Mouse (Mus musculus) liver, embryonic 12.5 days (tissue): ENCODE results near the gene Gas7. TPM values are rescaled to one million over a fixed set of nuclear protein-coding genes. Genes with fewer than 3 reads are reported as not detected.

Experiments used
- ATAC-seq: fragments of 200-750 bp; cut with Nextera tagmentation; 2 replicates; pipeline ENCODE4 v1.8.0; 2017; ENCODE audit warnings: moderate number of reproducible peaks, mild to moderate bottlenecking, moderate library complexity
- H3K27ac ChIP-seq: fragments of 300-500 bp; sonication (generic); 2 replicates; pipeline ENCODE4 v1.5.1; 2016; ENCODE audit warnings: mild to moderate bottlenecking
- H3K27me3 ChIP-seq: fragments of 300-500 bp; sonication (generic); replicated peaks from 2 replicates; pipeline ENCODE4 v1.6.1; 2016; ENCODE audit warnings: mild to moderate bottlenecking, moderate library complexity
- H3K36me3 ChIP-seq: fragments of 300-500 bp; sonication (generic); 2 replicates; pipeline ENCODE4 v1.6.1; 2016; ENCODE audit warnings: mild to moderate bottlenecking, moderate library complexity
- H3K4me1 ChIP-seq: fragments of 300-500 bp; sonication (generic); 2 replicates; pipeline ENCODE4 v1.6.1; 2016
- H3K4me2 ChIP-seq: fragments of 300-500 bp; sonication (generic); 2 replicates; pipeline ENCODE4 v1.6.1; 2016; ENCODE audit warnings: mild to moderate bottlenecking, moderate library complexity
- H3K4me3 ChIP-seq: fragments of 300-500 bp; sonication (generic); 2 replicates; pipeline ENCODE4 v1.5.1; 2016; ENCODE audit warnings: mild to moderate bottlenecking, moderate library complexity
- H3K9ac ChIP-seq: fragments of 300-500 bp; sonication (generic); 2 replicates; pipeline ENCODE4 v1.6.1; 2016; ENCODE audit warnings: mild to moderate bottlenecking, moderate library complexity
- H3K9me3 ChIP-seq: fragments of 300-500 bp; sonication (generic); replicated peaks from 2 replicates; pipeline ENCODE4 v1.6.1; 2016; ENCODE audit warnings: mild to moderate bottlenecking, moderate library complexity
- WGBS: fragments of 180-500 bp; shearing (Covaris S2); methylation state at CpG from one replicate; pipeline ENCODE4 v1.1.7; 2016; ENCODE audit not compliant: insufficient replicate concordance; 5-methylcytosine and 5-hydroxymethylcytosine counted together
- polyA plus RNA-seq: library from polyadenylated mRNA; unstranded; fragments of >200 nt; fragmentation: Nextera tagmentation; extraction: Ambion mirVana; gene quantifications from 2 replicates; pipeline ENCODE4 v1.2.1, GENCODE M21; 2016

Gas7 gene
- polyA plus RNA-seq, 1 experiment from 2014 or later, result 1.8 TPM

DNA sequence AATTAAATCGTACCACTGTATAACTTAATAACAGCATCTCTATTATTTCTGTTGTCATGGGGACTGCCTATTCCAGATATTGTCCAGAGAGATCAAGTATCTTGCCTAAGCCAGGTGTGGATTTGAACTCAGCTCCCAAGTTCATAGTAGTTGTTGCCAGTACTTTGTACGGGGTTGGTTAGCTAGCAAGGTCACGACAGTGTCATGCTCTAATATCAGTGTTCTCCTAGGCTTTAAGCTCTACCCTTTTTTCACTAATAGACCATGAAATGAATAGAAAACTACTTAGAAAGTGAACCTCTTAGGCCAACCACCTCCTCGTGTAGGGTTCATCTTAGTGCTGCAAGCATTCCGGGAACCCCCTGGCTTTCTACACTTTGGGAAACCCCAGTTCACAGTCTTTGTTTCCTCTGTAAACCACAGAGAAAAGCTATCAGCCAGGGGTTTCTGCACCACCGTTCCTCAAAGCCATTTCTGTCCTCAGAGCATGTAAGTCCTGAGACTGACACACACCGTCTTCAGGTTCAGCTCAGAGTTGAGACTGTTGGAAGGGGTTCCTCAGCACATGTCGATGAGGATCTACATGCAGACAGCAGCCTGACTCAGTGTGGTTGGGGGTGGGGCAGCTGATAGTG, 108.9 kb downstream of the Gas7 start:
- Histone ChIP-seq H3K36me3 (no peaks in the 10 kb centered on the region), H3K27me3 (no peaks in the 10 kb centered on the region), H3K4me3 (no peak overlapping the region), H3K27ac (no peak overlapping the region), H3K9ac (no peak overlapping the region), H3K4me1 (peaks cover 45% of the 10 kb centered on the region), H3K9me3 (no peaks in the 10 kb centered on the region), H3K4me2 (no peak overlapping the region)
- WGBS, result 34% methylated on average over 8 of the region's 8 CpGs
- no peak for ATAC-seq

DNA sequence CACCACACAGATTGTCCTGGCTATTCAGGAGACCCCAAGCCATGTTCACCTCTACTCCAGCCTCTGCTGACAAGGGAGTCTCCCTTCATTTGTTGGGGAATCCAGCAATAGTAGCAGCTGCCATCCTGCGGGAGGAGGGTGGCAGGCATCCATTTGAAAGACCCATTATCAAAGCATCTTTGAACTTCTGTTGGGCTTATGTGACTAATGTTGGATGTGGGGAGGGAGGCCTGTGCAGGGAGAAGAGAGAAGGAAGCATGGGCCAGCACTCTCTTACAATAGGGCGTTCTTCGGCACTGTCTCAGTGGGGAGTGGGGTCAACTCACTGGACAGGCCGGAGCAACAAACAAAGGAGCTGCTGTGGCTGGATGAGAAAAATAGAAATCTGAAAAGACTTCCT, 110.3 kb downstream of the Gas7 start:
- 85% methylated on average over 4 of the region's 4 CpGs for WGBS
- Histone ChIP-seq H3K9ac (no peak overlapping the region), H3K4me1 (peaks cover 32% of the 10 kb centered on the region), H3K4me3 (no peak overlapping the region), H3K27ac (no peak overlapping the region), H3K36me3 (no peaks in the 10 kb centered on the region), H3K4me2 (no peak overlapping the region), H3K9me3 (no peaks in the 10 kb centered on the region), H3K27me3 (no peaks in the 10 kb centered on the region)
- no peak for ATAC-seq

DNA sequence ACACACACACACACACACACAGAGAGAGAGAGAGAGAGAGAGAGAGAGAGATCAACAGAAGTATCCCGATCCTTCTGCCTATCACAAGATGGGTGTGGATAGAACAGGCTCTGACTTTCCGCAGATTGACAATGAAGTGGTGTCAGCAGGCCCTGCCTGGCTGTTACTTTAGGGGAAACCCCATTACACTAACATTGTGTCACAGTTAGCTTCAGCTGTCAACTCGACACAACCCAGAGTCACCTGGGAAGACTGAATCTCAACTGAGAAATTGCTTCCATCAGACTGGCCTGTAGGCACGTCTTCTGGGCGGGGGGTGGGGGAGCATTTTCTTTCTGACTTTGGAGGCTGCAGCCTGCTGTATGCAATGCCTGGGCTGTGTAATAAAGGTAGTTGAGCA, 111.5 kb downstream of the Gas7 start:
- WGBS, result 65% methylated on average over 5 of the region's 5 CpGs
- no peak for ATAC-seq

DNA sequence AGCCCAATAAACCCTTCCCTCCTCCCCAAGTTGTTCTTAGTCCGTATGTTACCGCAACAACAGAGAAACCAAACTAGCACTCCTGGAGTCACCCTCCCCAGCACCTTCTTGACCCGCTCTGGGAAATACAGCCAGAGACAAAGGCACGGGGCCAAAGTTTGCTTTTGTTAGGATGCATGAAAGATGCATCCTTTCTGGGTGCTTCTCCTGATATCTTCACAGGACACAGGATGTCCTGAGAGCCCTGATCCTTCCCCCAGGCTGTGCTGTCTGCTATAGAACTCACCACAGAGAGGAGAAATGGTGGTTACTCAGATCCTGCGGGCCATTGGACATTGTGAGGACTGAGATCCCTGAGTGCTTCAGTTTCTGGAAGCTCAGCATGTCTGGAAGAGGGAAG, 111.9 kb downstream of the Gas7 start:
- Histone ChIP-seq H3K27ac (no peak overlapping the region), H3K9ac (no peak overlapping the region), H3K4me3 (no peak overlapping the region), H3K27me3 (no peaks in the 10 kb centered on the region), H3K36me3 (no peaks in the 10 kb centered on the region), H3K4me2 (no peak overlapping the region), H3K9me3 (no peaks in the 10 kb centered on the region), H3K4me1 (peaks cover 26% of the 10 kb centered on the region)
- 49% methylated on average over 5 of the region's 5 CpGs for WGBS
- no peak for ATAC-seq

More for the DNA sequence above, 111.5 kb downstream of the Gas7 start:
- Histone ChIP-seq H3K9ac (no peak overlapping the region), H3K9me3 (no peaks in the 10 kb centered on the region), H3K4me3 (no peak overlapping the region), H3K36me3 (no peaks in the 10 kb centered on the region), H3K27ac (no peak overlapping the region), H3K4me2 (no peak overlapping the region), H3K27me3 (no peaks in the 10 kb centered on the region), H3K4me1 (peaks cover 28% of the 10 kb centered on the region)

DNA sequence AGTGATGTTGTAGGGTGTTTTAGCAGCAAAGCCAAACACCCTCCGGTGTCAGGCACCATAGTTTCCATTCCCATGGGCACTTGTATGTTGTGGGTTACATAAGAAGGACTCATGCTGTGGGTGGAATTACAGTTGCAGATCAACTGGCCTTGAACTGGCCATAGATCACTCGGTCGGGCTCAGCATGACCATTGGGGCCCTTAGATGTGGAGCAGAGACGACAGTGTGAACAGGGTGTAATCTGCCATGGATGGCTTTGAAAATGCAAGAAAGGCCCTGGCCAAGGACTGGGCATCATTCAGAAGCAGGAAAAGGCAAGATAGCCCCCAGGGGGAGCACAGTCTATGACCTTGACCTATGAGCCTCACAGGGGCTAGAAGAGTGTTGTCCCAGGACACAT, 112.8 kb downstream of the Gas7 start:
- 76% methylated on average over 4 of the region's 4 CpGs for WGBS
- no peak overlapping the region for H3K9ac ChIP-seq
- H3K9me3 ChIP-seq, result no peaks in the 10 kb centered on the region
- H3K4me2 ChIP-seq, result no peak overlapping the region
- H3K27me3 ChIP-seq, result no peaks in the 10 kb centered on the region
- ATAC-seq, result no peak
- H3K4me1 ChIP-seq, result peaks cover 18% of the 10 kb centered on the region
- H3K36me3 ChIP-seq, result no peaks in the 10 kb centered on the region
- H3K4me3 ChIP-seq, result no peak overlapping the region
- H3K27ac ChIP-seq, result no peak overlapping the region

DNA sequence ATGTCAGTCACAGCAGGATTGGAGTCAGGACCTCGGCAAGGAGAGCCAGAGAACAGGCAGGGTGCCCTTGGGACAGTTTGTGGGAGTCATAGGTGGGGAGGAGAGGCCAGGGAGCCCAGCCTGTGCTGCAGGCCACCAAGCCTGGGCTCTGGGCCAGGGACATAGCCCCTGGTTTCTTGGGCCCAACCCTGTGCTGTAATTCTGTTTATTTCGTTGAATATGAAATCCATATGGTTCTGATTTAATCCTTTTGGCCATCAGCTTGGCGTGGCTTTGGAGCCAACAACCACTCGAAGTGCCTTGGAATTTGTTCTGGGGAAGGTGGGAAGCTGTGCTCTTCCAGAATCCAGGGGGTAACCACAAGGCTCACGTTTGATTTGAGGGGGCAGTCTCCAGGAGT, 113.6 kb downstream of the Gas7 start:
- no peaks in the 10 kb centered on the region for H3K9me3 ChIP-seq
- H3K4me2 ChIP-seq, result no peak overlapping the region
- 63% methylated on average over 5 of the region's 5 CpGs for WGBS
- ATAC-seq, result no peak
- peaks cover 11% of the 10 kb centered on the region; the same call in 1 of the 2 replicates for H3K4me1 ChIP-seq
- H3K36me3 ChIP-seq, result no peaks in the 10 kb centered on the region
- H3K27ac ChIP-seq, result no peak overlapping the region
- no peaks in the 10 kb centered on the region for H3K27me3 ChIP-seq
- no peak overlapping the region for H3K4me3 ChIP-seq
- H3K9ac ChIP-seq, result no peak overlapping the region

DNA sequence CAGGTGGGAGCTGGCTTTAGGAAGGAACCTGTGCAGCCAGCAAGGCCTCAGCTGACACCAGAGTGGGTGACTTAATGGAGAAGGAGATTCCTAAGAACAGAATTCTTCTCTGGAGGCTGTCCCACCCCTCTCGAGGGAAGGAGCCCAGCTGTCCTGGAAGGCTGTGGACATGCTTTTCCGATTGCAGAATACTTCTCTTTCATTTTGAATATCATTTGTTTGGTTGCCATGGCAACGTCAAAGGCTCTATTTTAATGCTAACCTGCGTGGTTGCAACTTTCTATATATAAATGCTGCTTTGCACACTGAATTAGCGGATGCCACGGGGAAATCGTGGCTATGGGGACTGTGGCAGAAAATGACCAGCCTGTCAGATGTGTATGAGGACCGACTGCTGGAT, 115.7 kb downstream of the Gas7 start:
- H3K4me2 ChIP-seq, result no peak overlapping the region

DNA sequence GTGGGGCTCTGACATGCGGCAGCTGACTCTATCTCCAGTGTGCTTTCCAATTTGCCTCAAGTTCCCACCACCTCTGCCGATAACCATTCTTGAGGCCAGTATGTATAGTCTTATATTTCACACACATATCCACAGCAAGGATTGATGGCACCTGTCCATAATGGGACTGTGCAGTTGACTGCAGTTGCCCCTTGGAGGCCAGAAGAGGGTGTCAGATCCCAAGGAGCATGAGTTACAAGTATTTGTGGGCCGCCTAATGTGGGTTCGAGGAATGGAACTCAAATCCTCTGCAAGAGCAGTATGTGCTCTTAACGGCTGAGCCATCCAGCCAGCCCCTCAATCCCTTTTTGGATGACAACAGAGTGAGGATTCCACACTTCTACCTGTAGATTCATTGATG, 119.1 kb downstream of the Gas7 start:
- Histone ChIP-seq H3K27me3 (no peaks in the 10 kb centered on the region; the same call in 1 of the 2 replicates), H3K4me1 (peaks cover 4% of the 10 kb centered on the region), H3K27ac (no peak overlapping the region), H3K36me3 (no peaks in the 10 kb centered on the region), H3K4me2 (no peak overlapping the region), H3K9me3 (no peaks in the 10 kb centered on the region), H3K9ac (no peak overlapping the region), H3K4me3 (no peak overlapping the region)
- ATAC-seq, result no peak
- 66% methylated on average over 5 of the region's 5 CpGs for WGBS

More for the DNA sequence above, 115.7 kb downstream of the Gas7 start:
- WGBS, result 64% methylated on average over 8 of the region's 8 CpGs
- ATAC-seq, result no peak
- no peaks in the 10 kb centered on the region for H3K27me3 ChIP-seq
- no peaks in the 10 kb centered on the region for H3K9me3 ChIP-seq
- no peak overlapping the region for H3K9ac ChIP-seq
- H3K4me1 ChIP-seq, result peaks cover 4% of the 10 kb centered on the region; the same call in 1 of the 2 replicates
- H3K36me3 ChIP-seq, result no peaks in the 10 kb centered on the region
- no peak overlapping the region for H3K27ac ChIP-seq
- H3K4me3 ChIP-seq, result no peak overlapping the region

DNA sequence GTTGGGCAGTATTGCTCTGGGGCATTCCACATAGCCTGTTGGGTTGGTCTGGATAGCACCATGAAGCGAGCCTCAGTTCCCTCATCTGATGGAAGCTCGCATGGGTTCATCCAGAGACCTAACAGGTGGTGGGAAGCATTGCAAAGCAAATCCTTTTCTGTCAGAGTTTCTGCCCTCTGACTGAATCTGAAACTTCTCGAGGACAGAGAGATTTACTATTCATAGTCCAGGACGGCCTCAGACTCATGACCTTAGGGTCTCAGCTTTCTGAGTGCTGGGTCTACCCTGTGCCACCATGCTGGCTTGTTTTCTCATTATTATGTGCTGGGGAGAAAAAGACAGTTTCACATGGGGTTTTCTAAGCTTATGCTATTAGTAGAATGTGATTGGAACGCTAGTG, 122.2 kb downstream of the Gas7 start:
- Histone ChIP-seq H3K4me1 (peaks cover 11% of the 10 kb centered on the region), H3K27ac (no peak overlapping the region), H3K27me3 (peaks cover 3% of the 10 kb centered on the region; the same call in 1 of the 2 replicates), H3K36me3 (no peaks in the 10 kb centered on the region), H3K9ac (no peak overlapping the region), H3K4me2 (no peak overlapping the region), H3K4me3 (no peak overlapping the region), H3K9me3 (no peaks in the 10 kb centered on the region)
- no peak for ATAC-seq
- WGBS, result 52% methylated on average over 5 of the region's 5 CpGs

DNA sequence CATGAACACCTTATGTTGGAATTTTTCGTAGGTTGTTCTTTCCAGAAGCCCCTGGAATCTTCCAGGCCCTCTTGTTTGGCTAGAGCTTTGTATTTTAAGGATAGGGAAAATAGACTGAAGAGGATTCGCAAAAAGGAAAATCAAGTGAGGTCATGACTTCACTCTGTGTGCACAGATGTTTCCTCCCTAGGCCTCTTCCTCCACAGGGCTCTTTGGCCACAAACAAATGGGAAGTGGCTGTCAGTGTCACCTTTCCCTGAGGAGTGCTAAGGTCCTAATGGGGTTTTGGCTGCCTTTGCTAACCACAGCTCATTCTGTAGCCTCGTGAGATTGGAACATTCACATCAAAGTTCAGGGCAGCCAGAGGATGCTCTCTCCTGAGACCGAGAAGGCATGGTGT, 122.8 kb downstream of the Gas7 start:
- 20% methylated on average over 4 of the region's 4 CpGs for WGBS
- ATAC-seq, result no peak
- Histone ChIP-seq H3K4me1 (peaks cover 11% of the 10 kb centered on the region), H3K36me3 (no peaks in the 10 kb centered on the region), H3K4me3 (no peak overlapping the region), H3K27me3 (peaks cover 3% of the 10 kb centered on the region; the same call in 1 of the 2 replicates), H3K9me3 (no peaks in the 10 kb centered on the region), H3K27ac (no peak overlapping the region), H3K4me2 (no peak overlapping the region), H3K9ac (no peak overlapping the region)

DNA sequence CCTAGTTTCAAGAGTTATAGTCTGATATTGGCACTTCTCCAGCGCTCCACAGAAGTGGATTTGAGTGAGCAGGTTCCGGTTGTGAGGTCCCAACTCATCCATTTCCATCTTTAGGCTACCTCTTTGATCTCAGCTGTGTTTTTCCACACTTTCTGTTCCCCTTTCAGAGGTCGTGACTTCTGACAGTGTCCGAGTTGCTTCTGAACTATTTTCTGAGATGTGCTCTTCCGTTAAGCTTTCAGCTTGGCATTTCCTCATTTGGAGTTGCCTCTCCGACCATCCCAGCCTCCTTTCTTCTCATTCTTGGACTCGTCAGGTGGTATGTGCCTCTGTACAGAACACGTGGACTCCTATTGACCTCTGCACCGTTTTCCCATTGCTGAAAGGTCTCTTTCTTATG, 123.9 kb downstream of the Gas7 start:
- Histone ChIP-seq H3K36me3 (no peaks in the 10 kb centered on the region), H3K27me3 (peaks cover 3% of the 10 kb centered on the region; the same call in 1 of the 2 replicates), H3K4me1 (peaks cover 11% of the 10 kb centered on the region), H3K4me3 (no peak overlapping the region), H3K9ac (no peak overlapping the region), H3K4me2 (no peak overlapping the region), H3K27ac (no peak overlapping the region), H3K9me3 (no peaks in the 10 kb centered on the region)
- 35% methylated on average over 9 of the region's 9 CpGs for WGBS
- ATAC-seq, result no peak

DNA sequence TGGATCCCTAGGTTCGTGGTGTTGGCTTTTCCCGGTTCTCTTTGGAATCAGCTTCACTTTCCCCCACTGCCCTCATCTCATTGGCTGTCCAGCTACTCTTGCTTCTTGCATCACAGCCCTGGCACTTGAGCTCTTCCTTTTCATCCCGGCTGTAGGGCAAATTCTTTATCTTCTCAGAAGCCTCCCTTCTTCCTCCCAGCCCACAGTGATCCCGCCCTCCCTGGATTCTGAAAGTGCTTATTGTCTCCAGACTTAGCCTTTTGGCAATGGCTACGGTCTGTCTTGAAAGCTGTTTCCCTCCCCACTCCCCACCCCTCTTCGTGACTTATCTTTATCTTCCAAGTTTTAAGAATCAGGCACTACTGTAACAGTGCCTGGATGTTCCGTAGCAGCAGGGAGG, 126.3 kb downstream of the Gas7 start:
- Histone ChIP-seq H3K27me3 (peaks cover 3% of the 10 kb centered on the region; the same call in 1 of the 2 replicates), H3K4me1 (peaks cover 7% of the 10 kb centered on the region), H3K4me3 (no peak overlapping the region), H3K4me2 (no peak overlapping the region), H3K9ac (no peak overlapping the region), H3K36me3 (no peaks in the 10 kb centered on the region), H3K27ac (no peak overlapping the region), H3K9me3 (no peaks in the 10 kb centered on the region)
- WGBS, result 49% methylated on average over 7 of the region's 7 CpGs
- ATAC-seq, result no peak

DNA sequence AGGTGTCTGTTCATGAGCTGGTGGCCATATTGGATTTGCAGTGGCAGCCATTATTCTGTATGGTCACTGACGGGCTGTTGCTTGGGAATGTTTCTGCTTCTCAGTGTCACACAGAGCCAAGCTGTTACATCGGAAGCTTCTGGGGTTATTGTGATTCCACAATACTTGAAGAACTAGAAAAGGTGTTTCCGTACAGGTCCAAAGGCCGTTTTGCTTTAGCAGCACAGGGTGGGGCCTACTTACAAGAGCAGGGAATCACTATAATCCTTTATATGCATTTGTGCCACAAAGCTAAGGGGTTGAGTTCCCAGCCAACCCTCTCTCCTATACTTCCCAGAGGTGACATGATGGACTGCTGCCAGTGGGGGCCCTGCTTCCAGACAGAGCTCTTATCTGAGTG, 127.3 kb downstream of the Gas7 start:
- Histone ChIP-seq H3K4me1 (peaks cover 7% of the 10 kb centered on the region), H3K27ac (no peak overlapping the region), H3K27me3 (peaks cover 3% of the 10 kb centered on the region; the same call in 1 of the 2 replicates), H3K9me3 (no peaks in the 10 kb centered on the region), H3K4me3 (no peak overlapping the region), H3K9ac (no peak overlapping the region), H3K36me3 (no peaks in the 10 kb centered on the region), H3K4me2 (no peak overlapping the region)
- WGBS, result 76% methylated on average over 4 of the region's 4 CpGs
- no peak for ATAC-seq
